Mouse (Mus musculus) embryo, embryonic 11.5 days (tissue): Measurements from ENCODE around the gene Dpm3.
A peak's percentile ranks its signal among the peaks of the same experiment; 100 is the strongest.

Experiments
- DNase-seq: peaks from one replicate; pipeline ENCODE4 v3.0.0-alpha.2; 2012; ENCODE audit warnings: low read depth, low spot score

The Dpm3 gene

DNA sequence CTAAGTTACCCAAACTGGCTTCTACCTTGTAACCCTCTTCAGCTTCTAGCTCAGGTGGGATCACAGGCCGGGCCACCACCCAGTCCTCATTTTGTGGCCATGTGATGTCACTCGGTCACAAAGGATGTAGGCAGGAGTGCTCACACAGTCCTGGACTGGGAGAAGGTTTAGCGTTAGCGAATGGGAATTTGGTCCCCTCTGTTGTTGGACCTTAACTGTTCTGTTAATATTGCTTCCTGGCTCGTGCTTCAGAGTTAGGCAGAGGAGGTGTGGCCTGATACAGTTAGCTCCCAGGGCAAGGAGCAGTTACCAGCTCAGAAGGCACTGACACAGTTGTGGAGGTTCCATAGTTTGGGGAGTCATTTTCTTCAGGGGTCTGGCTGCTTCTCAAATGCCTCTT lies 35.0 kb downstream of the Dpm3 start:
- no peak for DNase-seq

DNA sequence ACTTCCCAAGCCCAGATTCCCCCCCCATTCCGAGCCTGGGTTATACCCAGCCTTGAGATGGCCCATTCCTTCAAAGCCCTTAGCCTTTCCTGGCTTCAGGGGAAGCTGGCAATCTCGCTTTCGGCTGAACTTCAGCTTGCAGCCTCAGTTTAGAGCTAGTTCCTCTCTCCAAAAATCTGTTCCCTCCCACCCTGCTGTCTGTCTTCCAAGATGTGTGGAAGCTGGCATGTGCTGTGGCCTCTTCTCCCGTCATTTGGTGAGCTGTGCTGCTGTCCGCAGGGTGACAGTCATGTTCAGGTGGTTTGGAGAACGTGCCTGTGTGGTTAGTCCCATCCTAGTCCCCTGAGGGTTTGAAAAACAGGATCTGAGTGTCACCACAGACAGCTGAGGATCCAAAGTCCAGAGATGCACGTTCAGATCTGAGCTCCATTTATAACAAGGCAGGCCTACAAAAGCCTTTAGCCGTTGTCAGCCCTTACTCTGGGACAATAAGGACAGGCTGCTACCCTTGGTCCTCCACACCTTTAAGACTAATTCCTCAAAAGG lies 36.6 kb downstream of the Dpm3 start:
- DNase-seq, result no peak

DNA sequence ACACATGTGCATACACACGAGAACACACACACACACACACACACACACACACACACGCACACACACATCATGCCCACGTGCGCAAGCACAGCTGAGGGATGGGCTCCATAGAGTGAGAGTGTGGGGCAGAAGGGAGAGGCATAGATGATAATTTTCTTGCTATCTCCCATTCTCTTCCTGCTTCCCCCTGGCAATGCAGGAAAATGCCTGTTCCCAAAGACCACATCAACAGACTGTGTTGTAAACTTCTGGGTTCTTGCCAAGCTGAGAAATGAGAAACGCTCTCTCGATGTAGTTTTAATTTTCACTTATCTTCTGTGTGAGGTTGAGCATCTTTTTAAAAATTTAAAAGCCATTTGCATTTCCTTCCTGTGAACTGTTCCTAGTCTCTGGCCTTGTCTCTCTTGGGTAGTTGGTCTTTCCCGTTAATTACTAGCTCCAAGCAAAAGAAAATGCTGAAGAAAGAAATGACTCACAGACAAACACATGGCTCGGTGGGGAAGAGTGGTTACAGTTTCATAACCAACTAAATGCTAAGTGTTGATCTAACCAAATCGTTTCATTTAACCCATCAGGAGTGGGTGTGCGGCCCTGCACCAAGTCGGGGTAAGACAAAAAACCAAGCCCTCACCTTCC lies 37.7 kb downstream of the Dpm3 start:
- DNase-seq, result no peak

DNA sequence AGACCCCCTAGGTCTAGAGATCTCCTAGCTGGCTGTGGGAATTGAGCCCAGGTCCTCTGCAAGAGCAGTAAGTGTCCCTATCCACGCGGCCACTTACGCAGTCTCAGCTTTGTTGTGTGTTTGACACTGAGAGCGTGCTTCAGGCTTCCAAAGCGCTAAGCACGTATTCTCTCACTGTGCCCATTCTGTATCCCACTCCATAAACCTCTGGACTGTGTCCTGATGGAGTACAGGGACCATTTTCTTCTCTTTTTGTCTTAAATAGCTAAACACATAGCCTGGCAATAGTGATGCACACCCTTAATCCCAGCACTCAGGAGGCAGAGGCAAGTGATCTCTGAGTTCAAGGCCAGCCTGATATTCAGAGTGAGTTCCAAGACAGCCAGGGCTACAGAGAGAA lies 39.8 kb downstream of the Dpm3 start:
- DNase-seq, result no peak

DNA sequence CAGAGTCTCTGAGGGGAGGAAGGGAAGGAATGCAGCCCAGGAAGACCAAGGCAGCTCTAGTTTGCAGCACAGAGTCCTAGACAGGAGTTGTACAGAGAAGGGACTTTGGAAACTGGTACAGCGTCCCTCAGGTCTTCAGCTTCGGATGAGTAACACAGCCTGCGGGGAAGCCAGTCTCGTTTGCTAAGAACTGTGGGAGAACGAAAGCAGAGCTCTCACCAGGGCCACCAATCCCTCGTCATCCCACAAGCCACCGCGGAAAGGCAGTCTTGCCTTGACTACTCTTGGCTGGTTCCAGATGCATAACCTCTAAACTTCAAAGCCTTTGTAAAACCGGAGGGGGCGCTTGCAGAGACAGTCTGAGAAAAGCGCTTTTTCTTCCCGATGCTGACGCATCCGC lies 40.3 kb downstream of the Dpm3 start:
- no peak for DNase-seq

DNA sequence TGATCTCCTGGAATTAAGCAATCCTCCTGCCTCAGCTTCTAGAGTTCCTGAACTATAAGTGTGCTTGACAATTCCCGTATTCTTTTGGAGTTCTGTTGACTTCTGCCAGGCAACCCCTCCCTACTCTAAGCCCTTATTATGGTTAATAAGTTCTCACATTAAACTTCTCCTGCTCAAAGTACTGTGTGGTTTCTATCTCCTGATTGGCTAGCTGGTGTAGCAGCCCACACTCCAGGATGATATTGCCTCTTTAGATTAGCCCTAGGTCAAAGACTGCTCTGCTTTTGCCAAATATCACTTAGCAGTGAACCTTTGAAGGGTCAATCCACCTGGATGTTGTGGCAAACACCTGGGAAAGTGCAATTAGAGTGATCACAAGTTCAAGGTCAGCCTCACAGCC lies 40.9 kb downstream of the Dpm3 start:
- no peak for DNase-seq

DNA sequence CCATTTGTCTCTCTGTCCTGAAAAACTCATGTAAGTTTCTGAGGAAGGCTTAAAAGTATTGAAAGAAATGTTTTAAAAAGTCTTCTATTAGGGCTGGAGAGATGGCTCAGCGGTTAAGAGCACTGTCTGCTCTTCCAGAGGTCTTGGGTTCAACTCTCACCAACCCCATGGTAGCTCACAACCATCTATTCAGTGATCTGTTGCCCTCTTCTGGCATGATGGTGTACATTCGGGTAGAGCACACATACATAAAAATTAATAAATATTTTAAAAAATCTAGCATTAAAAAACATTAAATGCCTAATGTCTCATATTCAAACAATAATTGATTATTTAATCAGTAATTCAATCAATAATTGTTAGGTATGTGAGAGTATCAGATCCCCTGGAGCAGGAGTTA lies 41.4 kb downstream of the Dpm3 start:
- DNase-seq, result no peak

DNA sequence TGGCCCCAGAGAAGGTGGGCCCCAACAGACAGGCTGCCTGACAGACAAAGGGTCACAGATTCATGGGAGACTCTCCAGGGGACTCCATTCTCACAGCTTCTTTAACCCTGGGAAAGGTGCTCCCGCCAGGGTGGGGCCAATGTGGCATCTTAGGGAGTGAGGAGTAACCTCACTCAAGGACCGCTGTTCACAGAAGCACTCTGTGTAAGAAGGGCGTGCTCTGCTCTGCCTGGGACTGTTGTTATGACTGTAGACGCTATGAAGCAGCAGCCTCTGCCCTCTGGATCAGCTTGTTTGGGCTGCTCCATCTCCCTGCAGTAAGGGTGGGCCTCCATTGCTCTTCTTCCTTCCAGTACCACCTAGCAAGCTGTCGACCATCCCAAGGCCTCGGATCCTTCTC lies 45.3 kb downstream of the Dpm3 start:
- DNase-seq, result no peak

DNA sequence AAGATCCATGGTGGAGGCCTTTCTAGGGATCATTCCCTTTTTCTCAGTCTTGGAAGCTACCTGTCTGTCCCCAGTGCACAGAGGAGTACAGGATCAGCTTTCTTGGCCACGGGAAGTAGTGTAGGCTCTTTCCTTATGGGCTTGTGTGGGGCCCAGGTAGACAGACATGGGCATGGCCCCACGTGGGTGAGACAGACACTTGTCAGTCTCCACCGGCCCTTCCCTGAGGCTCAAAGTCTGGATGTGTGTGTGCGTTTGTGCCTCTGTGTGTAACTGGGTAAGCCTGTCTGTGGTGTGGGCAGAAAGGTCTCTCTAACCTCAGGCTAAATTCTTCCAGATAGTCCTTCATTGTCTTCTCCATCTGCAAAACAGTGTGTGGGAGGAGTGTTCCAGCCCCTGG lies 45.9 kb downstream of the Dpm3 start:
- no peak for DNase-seq

DNA sequence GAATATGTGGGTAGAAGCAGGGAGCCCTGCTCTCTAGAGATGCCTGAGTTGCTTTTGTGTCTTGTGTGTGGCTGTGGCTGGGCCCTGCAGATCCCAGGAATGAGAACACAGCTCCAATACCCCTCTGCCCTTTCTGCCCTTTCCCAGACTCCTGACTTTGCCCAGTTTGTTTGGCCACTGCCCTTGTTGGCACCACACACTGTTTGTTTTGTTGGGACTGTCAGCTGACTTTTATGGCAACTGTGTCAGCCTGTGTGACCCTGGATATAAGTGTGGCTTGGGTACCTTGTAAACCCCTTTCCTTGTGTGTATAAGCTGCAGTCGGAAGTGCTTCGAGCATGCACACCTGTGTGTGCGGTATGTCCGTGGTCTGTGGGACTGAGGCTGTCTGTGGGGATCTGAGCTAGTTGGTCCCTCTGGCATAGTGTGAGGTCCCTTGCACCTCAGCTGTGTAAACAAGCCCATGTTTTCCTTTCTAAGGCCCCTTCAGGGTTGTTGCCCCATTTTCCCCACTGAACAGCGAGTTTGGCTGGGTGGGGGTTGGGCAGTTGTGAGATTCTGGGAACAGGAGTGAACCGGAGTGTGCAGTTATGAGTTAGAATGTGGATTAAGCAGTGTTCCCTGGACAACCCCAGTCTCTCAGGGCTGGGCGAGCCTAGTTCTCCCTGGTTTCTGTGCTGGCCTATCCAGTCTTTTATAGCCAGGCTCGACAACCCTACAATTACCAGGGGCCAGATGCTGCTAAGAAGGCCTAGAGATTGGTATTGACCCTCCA lies 46.6 kb downstream of the Dpm3 start:
- DNase-seq, result no peak

DNA sequence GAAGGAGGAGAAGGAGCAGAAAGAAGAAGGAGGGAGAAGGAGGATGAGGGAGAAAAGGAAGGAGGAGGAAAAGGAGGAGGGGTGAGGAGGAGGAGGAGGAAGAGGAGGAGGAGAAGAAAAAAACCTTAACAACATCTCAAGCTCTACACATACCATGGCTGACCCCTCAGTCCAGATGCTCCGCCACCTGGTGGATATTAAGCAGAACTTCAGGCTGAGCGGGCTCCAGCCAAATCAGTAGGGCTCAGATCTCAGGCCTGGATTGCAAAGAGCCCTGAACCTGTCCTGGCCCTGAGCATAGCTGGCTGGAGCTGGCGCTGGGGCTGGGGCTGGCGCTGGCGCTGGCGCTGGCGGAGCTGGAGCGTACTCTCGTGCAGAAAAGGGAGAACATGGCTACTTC lies 48.9 kb downstream of the Dpm3 start:
- DNase-seq, result peak; percentile 64

DNA sequence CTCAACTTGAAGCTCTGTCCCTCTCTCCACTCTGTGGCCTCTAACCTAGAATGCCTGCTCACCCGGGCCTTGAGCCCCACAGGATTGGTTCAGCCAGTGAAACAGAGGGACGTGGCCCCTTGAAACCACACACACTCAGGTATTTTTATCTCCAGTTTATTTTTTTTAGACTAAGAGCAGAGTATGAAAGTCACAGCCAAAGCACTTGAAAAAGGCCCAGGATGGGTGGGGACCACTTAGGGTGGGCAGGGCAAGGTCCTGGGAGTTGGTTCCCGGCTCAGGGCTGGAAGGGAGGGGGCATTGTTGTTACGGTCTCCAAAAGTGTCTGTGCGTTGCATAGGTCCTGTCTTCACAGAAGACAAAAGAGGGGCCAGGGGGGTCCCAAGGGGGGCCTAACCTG lies 55.2 kb downstream of the Dpm3 start:
- DNase-seq, result no peak

DNA sequence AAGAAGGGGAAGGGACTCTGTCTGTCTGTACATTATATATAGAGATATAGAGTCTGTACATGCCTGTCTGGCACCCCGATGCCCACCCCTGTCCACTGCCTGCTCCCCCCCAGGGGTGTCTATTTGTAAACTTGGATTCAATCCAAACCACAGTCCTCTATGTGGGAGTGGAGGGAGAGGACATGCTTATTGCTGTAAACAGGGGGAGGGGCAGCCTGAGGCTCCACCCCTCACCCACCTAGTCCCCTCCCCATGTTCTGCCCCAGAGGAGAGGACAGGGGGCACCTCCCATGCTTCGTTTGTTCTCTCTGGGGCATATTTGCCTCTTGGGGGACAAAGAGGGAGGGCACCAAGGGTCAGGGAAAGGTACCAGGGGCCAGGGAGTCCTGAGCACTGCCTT lies 55.6 kb downstream of the Dpm3 start:
- DNase-seq, result no peak

DNA sequence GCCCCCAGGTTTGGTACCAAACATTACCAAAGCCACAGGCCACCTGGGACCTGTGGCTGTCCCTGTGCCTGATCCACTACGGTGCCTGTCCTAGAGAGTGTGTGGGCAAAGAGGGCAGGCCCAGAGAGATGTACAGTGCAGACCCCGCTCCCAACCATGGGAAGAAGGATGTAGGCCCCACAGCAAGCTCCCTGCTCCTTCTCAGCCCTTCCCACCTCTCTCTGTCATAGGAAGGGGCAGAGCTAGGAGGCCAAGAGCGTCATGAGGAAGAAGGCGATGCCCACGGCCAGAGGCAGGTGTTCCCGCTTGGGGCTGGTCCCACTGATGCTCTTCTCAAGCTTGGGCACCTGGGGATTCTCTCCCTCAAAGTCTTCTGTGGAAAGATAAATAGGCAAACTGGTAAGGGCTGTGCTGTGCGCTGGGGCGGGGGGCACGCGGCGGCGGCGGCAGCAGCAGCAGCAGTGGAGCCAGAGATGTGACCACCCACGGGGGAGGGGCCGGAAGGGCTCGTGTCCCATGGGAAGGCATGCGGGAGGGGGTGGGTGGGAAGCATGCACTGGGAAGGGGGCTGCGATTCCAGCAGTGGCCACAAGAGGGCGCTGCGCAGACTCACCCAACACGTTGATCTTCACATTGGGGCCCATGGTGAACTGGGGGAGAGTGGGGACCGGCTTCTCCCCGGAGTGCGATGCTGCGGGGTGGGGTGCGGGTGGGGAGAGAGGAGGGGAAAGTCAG lies 56.2 kb downstream of the Dpm3 start:
- peak; percentile 69 for DNase-seq

DNA sequence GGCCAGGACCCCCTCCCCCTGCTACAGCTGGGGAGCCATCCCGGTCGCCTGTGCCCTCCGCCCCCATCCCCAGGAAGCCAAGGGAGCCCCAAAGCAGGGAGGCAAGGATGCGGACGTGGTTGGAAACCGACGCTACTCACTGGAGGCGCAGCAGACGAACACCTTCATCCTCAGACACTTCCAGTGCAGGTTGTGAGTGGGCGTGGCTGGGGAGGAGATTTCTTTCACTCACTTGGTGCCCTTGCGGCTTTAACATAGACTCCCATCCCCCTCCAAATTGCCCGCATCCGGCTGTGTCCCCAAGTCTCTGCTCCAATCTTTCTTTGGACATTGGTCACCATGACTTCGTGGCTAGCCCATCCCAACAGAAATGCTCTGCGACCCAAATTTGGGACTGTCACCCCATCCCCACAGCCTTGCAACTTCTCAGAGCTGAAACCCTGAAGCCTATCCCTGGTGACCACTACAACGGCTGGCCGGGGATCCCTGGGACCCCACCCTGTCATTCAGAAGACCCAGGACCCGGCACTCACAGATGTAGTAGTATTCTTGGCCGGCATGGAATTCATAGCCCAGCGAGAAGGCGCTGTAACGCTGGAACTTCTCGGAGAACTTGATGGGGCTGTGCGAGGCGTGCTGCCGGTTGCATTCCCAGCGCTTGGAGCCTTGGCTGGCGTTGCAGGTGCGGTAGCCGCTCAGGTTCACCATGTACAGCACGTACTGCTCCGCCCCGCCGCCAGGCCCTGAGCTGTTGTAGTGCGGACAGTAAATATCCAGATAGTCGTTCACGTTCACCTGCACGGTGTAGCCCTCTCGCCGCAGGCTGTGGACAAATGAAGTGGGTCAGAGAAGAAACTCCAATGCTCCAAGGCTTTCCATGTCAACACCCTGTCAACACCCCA lies 57.0 kb downstream of the Dpm3 start:
- DNase-seq, result no peak
